Mouse (Mus musculus) kidney, postnatal 25 days (tissue): ENCODE measurements at regions not wholly inside any gene's neighbourhood (a gene's known extent, or its start where the extent isn't known, plus 50 kb on each side); places are given as distances from the start of the nearest gene placed in this dataset.
A peak's percentile ranks its signal among the peaks of the same experiment; 100 is the strongest.
"Not testable (repeated sequence)": the region's sequence is repeated elsewhere in the genome, so short reads cannot be mapped to it uniquely, and the experiment has no call there.

ENCODE experiments used
- DNase-seq, 2 experiments: peaks; one replicate each; pipeline ENCODE4 v3.0.0; 2021; ENCODE audit warnings: mixed read lengths in 2 of 2

DNA sequence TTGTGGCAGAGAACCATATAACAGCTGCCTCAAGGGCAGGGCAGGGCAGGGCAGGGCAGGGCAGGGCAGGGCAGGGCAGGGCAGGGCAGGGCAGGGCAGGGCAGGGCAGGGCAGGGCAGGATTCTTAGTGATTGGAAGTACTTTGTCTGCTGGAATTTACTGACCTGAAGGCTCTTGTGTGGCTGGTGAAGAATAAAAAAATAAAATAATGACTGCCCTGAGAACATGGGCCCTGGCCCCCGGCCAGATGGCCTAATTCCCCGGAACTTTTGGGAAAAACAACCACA lies 169.3 kb downstream of the Qk start:
- DNase-seq = not testable (repeated sequence)

DNA sequence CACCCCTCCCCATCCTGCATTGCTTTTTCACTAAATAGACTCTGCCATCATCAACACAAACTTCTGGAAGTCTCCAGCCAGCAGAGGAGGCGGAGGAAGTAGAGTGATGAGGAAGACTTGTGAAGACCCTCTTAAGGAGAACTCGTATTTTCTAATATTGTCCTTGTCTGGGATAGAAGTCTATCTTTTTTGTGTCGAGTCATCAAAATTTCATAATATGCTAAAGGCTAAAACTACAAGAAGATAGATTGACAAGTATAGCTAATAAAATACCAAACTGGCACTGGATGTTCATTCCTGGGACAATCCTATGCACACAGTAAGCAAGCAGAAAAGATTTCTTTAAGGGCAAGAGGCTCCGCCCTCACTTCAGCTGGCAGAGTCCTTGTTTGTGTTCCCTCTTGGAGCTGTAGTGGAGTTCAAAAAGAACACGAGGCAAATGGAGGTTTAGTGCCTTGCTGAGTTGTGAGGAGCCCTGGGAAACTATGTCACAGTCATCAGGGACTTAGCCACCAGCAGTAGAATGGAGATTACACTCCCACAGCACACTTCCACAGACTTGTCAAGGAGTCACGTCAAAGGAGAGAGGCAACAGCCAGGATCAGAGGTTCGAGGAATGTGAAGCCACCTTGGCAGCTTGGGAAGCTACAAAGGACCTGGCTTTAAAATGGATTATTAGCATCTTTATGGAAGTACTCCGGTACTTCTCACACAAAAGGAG lies 169.8 kb downstream of the Qk start:
- DNase-seq = no peak

DNA sequence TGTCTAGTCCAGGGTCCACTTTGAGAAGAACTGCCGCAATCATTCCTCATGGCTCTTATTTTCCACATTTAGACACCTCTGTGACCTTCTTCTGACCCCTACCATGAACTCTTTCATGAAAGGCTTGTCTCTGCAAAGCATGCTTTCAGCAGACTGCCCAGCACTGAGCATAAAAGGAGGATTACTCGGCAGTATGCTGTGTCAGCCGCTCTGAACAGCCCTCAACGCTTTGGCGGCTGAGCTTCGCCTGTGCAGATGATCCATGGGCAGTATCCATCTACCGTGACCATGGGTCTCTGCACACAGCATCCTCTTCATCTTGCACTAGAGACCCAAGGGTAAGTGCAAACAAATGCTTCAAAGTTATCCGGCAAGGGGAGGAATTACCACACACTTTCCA lies 172.5 kb downstream of the Qk start:
- no peak for DNase-seq

DNA sequence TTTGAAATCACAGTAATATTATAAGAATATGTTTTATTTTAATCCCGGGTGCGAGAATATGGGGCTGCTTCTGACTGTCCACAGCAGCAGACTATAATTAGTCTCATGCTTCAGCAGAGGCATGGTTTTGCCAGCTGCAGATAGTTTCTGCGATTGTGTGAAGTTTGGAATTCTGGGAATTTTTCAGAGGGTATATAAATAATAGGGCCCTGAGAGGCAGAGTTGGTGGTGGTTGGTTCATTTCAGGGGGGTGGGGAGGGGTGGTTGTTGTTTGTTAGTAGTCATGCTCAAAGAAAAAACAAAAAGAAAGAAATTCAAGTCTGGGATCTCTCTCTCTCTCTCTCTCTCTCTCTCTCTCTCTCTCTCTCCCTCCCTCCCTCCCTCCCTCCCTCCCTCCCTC lies 173.1 kb downstream of the Qk start:
- no peak for DNase-seq

DNA sequence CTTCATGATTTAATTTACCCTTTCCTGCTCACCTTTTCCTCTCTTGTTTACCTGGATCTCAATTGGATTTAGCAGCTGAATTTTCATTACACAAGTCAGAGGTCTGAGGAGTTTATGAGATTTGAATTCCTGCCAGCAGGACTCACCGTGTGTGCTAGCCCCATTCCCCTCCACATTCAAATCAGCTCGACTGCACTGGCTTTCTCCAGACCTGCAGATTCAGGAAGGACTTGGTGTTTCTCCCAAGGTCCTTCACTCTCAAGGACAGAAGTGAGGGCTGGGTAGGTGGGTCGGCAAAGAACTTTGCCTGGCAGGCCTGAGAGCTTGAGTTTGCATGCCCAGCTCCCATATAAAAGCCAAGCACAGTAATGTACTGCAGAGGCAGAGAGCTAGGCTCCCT lies 180.8 kb downstream of the Qk start:
- DNase-seq = peak; percentile 26 to 74

DNA sequence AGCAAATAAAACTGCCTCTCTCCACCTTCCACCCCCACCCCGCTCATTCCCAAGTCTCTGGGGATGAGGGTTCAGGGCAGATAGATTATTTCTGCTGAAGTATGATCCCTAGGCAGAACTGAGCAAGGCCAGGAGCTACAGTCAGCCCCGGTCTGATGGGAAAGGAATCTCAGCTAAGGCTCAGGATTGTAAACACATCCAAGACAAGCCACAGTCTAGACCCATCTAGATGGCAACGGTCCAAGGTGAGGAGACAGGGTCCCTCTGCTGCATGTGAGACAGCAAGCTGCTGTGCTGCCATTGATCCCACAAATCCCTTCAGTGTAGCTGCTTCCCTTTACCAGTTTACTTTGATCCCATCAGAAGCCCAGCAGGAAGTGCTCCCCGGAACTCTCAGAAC lies 181.3 kb downstream of the Qk start:
- DNase-seq = no peak

DNA sequence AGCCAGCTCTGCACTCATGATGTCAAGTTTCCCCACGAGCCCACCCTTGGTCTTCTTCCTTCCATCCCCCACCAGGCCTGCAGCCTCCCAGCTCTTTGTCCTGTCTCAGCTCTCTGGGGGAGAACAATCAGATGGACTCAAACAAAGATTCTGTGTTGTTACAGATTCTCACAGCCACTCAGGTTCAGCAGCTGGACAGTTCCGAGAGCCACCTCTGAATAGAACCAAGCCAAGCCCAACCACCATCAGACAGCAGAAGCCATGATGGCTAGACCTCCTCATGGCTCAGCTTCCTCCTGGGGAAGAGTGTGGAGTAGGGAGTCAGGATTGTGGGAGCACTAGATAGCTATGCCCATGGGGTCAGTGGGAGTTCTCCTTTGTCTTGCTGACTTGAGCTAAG lies 184.5 kb downstream of the Qk start:
- DNase-seq = peak in 1 of 2 experiments; percentile 27

DNA sequence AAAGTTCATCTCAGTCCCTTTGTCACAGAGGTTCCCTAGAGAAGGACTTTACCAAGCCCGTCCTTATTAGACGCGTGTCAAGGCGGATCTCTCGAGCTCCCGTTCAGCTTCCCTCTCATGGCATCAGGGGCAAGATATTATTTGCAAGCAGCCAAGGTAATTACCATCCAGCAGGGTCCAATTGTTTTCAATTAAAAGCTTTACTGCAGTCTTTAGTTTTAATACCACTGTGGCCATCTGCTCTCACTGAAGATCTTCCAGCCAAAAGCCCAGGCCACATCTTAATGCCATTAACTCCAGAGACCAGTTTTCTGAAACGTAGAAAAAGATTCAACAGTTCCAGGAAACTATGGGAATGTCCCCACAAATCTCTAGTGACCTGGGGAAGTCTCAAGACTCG lies 191.1 kb downstream of the Qk start:
- DNase-seq = no peak

DNA sequence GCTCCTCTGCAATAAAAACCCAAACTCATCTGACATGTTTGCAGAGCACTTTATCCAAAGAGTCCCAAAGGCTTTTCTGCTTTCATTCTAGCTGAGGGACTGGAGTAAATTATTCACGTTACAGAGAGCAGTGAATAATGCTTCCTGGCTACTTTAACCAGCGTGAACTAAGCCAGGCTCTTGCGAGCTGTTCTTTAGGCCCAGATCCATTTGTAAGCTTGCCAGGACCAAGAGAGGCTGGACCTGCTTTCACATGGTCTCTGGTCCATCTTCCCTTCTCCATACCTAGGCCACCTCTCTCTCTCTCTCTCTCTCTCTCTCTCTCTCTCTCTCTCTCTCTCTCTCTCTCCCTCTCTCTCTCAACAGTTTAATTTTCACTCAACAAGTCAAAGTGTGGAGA lies 197.2 kb downstream of the Qk start:
- no peak for DNase-seq

DNA sequence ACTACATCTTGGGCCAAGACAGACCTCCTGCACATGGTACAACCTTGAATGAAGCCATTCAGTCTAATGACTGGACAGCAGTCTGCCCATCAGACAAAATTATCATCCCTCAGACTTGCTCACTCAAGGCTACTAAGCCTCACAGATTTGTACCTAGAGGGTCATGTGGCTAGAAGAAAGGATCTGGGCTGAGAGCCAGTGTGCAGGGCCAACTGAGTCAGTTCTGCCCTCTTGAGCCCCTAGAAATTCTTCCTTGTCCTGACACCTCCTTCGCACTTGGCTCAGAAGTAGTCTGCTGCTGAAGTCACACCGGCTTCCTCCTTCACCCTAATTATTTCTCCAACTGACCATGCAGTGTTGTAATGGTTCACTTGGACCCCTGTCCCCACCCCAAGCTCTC lies 207.5 kb downstream of the Qk start:
- DNase-seq = no peak

DNA sequence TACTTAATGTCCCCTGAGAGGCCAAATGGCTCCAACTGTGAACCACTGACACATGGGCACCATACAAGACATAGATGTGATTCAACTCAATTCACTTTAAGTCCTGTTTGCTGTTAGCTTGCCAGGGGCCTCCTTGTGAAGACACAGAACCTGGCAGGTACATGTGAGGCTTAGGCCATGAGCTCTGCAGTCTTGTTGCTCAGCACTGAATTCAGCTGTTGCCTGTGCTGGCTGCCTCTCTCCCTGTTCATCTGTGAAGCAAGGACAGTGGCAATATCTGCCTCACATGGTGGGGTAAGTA lies 209.3 kb downstream of the Qk start:
- no peak for DNase-seq

DNA sequence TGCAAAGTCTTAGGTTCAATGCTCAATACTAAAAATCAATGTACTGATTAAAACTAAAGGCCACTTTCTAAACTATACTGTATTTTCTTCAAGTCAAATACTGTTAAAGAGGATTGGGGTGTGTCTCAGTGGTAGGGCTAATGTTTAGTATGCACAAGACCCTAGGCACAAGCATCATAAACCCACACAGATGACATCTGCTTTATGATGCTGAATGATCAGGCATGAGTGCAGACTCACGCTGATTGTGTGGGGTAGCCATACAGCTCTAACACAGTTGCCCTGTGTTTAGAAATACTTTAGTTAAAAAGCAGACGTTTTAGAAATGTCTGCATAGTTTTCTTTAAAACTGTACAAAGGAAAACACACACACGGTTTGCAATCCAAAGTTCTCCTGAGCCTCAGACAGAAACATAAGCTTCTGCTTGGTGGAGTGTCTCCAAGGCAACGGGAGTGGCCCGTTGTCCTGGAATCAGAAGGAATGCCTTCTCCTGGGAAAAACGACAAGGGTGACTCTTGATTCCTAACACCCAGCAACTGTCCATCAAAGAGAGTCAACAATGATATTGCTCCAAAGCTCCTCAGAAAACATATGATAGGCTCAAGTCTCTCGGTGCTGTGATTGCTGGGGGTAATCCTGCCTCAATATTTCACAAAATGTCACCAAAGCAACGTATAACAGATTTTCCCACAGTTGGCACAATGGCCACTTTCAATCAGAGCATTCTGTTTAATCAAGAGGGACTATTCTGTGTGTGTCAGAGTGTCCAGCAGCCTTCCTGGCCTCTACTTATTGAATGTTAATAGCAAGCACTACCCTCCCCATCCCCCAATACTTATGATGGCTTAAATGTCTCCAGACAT lies 209.9 kb downstream of the Qk start:
- no peak for DNase-seq

DNA sequence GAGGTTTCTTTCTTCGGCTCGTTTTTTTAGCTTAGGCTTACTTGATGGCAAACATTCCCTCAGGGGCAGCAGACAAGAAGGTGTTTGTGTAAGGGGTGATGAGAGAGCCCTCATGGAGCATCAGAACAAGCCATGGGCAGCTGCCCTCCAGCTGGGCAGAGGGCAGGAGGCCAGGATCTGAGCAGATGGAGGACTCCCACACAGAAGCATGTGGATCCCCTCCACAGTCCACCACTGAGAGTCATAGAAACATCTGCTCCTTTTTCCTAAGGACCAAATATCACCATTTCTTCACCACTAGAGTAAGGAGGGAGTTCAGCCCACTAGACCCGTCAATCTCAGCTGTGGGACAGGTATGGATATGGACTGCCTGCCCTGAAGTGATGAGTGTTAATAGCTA lies 214.4 kb downstream of the Qk start:
- no peak for DNase-seq

DNA sequence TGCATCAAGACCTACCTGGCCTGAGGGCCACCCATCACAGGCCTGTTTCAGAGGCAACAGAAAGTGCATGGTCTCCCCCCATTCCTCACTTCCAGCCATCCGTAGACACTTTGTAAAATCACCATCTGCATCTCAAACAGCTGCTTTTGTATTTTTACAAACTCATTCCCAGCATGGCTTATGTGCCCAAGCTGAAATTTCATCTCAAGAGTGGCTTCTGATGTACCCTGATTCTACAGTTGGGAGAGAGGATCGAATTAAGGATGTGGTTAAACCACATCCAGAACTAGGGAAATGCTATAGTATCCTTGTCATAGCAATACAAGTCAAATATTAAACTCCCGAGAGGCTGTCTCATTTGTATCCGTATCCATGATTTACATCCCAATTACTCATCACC lies 221.5 kb downstream of the Qk start:
- DNase-seq = no peak

DNA sequence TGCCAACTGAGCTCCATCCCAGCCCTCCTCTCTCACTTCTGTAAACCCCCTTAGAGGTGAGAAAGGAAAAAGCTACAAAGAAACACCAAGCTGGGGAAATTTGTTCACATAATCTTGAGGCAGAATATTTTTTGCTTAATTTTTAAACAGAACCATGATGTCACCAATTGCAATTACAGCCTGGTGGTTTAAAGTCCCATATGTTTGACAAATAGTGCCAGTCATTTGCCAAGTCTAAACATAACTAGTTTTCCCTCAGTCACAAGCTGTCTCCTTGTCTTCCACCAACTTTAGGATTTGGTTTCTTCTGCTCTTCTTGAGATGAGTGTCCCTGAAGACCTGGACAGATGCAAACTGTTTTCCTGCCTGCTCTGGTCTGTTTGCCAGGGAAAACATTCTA lies 222.0 kb downstream of the Qk start:
- no peak for DNase-seq

DNA sequence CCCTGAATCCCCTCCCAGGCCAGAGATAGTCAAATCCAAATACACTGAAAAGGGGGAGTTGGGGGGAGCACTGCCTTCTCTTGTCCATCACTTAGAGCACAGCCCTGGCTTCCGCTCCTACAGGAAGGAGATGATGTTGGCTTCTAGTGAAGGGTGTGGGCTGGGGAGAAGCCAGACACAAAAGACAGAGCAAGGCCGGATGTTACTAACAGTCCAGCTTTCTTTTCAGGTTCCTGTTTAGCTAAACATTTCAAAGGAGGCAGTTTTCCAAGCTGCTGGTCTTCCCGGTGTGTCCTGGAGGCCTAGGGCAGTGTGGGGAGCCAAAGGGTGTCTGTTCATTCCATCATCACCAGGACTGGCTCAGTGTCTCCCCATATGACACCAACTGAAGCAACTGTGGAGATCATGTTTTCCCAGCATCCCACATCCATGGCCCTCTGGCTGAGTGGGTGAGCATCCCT lies 223.8 kb downstream of the Qk start:
- DNase-seq = peak; percentile 41 to 80

DNA sequence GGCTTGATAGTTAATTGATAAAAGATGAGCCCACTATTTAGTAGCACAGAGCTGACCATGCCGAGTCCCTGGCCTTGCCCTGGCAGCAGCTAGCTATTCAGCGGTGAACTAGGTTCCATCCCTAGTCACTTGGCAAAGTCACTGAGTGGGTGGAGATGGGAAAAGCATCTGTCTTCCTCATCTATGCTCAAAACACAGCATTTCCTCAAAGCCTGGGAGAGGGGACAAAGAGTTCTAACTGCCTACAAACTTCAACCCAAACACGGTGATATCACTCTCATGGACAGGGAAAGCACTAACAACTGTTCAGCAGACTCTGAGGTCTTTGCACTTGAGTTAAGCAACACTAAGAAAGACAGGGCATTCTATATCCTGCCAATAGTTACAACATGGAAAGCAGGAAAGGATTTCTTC lies 225.5 kb downstream of the Qk start:
- DNase-seq = peak; percentile 62 to 82

DNA sequence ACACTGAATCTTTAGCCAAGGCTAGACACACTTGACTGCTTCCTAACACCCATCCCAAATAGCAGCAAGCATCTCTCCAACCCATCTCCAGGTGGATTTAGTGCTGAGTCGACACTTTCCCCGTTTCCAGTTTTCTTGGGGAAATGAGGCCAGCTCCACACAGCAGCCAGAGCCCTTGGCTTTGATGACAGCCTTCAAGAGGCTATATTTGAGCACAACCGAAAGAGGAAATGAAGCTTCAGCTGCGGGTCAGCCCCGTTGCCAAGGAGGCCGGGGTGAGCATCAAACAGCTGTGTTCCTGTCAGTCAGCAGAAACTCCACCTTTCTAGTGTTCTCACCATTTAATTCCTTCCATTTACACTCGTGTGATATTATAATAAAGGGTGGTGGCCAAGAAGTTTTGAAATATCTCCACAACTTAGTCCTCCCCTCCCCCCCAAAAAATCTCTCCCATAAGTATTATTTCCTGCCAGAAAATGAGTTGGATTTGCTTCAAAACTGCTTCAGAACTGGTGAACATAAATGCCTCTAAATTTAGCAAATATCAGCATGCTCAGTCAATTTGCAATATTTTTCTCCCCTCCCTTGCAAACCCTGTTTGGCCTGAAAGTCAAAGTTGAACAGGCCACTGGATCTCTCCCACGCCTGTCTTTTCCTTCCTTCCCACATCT lies 226.1 kb downstream of the Qk start:
- peak; percentile 38 to 77 for DNase-seq

DNA sequence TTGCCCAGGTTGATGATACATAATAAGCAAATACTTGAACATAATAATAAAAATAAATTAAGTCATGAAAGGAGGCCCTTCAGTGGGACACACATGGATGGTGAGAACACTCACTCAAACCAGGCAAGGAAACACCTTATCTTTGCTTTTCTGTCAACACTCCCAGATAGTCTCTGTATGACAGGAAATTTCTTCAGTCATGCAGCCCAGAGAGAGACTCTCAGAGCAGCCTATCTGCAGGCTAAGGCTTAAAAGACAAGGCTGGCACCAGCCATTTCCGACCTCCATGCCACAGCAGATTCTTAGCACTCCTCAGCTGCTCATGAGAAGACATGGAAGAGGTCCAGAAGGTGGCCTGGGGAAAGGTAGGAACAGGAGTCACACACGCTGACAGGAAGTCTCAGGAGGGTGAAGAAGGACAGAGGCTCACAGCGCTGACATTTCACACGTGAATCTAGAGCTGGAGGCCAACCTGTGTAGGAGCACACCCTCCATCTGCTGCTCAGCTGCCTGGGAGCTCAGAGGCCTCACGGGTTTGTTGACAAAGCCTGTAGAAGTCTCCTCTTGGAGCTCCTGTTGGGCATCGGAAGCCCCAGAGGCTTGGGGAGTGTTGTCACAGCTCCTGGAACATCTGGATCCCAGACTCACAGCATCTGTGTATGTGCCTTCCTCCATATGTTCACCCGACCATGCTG lies 232.3 kb downstream of the Qk start:
- no peak for DNase-seq

DNA sequence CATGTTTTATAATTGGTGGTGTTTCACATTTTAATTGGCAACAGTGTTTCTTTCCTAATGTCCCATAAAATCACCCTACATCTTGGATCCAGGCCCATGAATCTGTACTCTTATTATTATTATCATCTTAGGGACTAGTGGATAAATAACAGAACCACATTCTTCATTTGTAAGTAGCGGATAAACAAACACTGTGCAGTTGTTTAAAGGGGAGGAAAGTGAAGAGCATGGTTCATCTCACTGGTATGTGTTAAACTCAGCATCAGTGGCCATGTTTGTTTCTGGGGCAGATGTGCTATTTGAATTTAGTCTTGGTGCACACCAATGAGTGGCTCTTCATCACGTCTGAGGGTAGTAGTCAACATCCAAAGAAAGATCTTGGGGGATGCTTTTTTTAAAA lies 233.1 kb downstream of the Qk start:
- DNase-seq = no peak

DNA sequence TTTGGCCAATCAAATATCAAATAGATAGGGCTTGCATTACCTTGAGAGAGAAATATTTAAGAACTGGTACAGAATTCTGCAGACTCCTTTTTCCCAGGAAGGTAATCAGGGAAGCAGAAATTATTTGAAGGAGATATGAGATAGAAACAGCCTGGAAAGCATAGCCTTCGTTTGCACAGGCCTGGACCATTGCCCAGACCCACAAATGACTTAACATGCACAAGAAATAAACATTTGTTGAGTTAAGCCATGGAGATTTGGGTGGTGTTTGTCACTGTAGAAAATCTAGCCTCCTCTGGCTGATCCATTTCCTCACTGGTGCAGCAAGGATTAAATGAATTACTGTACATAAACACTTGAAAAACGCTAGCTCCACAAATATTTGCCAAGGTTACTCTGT lies 233.5 kb downstream of the Qk start:
- peak; percentile 38 to 49 for DNase-seq

DNA sequence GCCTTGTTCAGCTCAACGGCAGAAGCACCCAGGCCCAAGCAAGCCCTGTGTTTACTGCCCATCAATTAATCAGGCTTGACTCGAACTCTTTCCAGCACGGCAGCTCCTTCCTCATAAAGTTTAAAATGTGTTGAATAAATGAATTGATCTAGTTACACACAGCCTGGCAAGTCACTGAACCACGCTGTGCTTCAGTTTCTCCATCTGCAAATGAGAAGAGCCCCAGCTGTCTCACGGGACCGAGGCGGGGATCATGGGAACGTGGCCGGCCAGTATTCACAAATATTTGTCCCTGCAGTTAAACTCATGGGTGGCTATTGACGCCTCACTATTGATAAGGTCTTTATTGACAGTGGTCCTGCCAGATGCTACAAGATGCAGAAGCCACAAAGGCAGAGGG lies 237.9 kb downstream of the Qk start:
- DNase-seq = no peak

DNA sequence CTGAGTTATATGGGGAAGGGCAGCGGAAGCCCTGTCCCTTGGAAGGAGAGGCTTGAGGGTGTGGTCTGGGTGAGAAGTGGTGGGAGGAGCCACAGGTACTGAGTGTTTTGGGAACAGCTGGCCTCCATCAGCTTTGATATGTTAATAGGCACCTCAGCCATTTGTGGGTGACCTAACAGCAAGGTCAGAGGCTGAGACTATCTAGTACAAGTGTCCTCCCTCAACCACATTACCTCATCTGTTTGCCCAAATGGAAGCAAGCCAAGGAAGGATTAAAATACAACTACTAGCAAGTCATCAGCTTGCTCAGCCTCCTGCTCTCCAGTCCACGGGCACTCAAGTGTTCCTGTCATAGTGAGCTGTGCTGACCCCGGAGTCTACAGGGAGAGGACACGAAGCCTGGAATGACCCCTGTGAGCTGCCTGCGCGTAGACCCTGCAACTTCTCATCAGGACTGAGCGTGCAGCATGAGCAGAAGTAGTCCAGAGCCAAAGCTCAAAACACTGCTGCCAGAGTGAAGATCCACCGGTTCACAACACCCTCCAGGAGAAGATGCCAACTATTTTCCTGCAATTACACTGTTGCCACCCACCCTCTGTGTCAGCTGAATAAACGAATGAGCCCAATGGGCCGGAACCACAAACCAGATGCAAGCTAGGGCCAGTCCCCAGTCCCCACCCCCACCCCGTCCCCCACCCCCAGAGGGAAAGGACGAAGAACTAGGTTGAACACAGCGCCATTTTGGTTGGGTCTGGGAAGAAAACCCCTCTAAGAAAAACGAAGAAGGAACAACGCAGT lies 239.6 kb downstream of the Qk start:
- peak; percentile 46 to 88 for DNase-seq
